Comparison of ENCODE assay signal across 18 mouse cellular contexts in genomic region chr17:88335271-88335670, GRCm38 (mm10).
"Had no signal": no experiment of that assay in that cellular context is flagged by ENCODE, and none has a peak within 500 bp of the region (broad histone marks: within the 10 kb centered on the region; RNA-seq: fewer than 3 reads in every experiment).

No protein-coding gene starts in this region.

- H3K27ac ChIP-seq: kidney, postnatal 0 days; limb, embryonic 12.5 days; limb, embryonic 15.5 days; liver, embryonic 13.5 days; neural tube, embryonic 12.5 days; neural tube, embryonic 15.5 days had no signal

- H3K4me1 ChIP-seq: limb, embryonic 12.5 days; limb, embryonic 15.5 days; liver, embryonic 13.5 days; neural tube, embryonic 12.5 days; neural tube, embryonic 15.5 days had no signal

- H3K27me3 ChIP-seq: limb, embryonic 12.5 days; limb, embryonic 15.5 days; liver, embryonic 13.5 days had no signal

- DNase-seq: kidney, adult 2 months; kidney, postnatal 25 days; liver, embryonic 13.5 days; lung, adult 2 months; lung, postnatal 14 days; lung, postnatal 4 days; midbrain, embryonic 14.5 days; right cerebral cortex, adult 18-20 months; right cerebral cortex, postnatal 14 days; right cerebral cortex, postnatal 4 days; spleen, adult 18-20 months; thymus, adult 18-20 months; thymus, postnatal 36 days had no signal

- H3K36me3 ChIP-seq: limb, embryonic 12.5 days; limb, embryonic 15.5 days; liver, embryonic 13.5 days; neural tube, embryonic 12.5 days; neural tube, embryonic 15.5 days had no signal

- H3K4me3 ChIP-seq: limb, embryonic 12.5 days; limb, embryonic 15.5 days; liver, embryonic 13.5 days; neural tube, embryonic 12.5 days; neural tube, embryonic 15.5 days had no signal

- H3K9ac ChIP-seq: limb, embryonic 12.5 days; limb, embryonic 15.5 days; liver, embryonic 13.5 days; neural tube, embryonic 12.5 days; neural tube, embryonic 15.5 days had no signal
